Mouse (Mus musculus) gonadal fat pad, adult 2 months (tissue): ENCODE data around the gene Usp2. TPM values are rescaled to one million over a fixed set of nuclear protein-coding genes. Genes with fewer than 3 reads are reported as not detected.

ENCODE experiments used
- polyA plus RNA-seq: library from polyadenylated mRNA; depleted of rRNA; stranded (reverse); fragments of >200 nt; gene quantifications from 2 replicates; pipeline ENCODE4 v1.2.3, GENCODE M21; 2012; rRNA removed

Usp2 gene
- polyA plus RNA-seq, 1 experiment: 19.3 TPM

Other genes with a start within 250 kb of the Usp2 start
- 41.8 and 48.5 TPM in 2 replicates for gene Thy1, start 23.6 kb upstream of the Usp2 start, polyA plus RNA-seq
- gene Mfrp, start 34.7 kb downstream of the Usp2 start, polyA plus RNA-seq: 72.1 and 84.4 TPM in 2 replicates
- gene C1qtnf5, start 40.2 kb downstream of the Usp2 start, polyA plus RNA-seq: 28.7 and 29.3 TPM in 2 replicates
- 0.04 and 0.10 TPM in 2 replicates for gene Gm49380, start 46.5 kb downstream of the Usp2 start, polyA plus RNA-seq
- 23.4 and 25.6 TPM in 2 replicates for gene Rnf26, start 46.5 kb downstream of the Usp2 start, polyA plus RNA-seq
- 196 and 288 TPM in 2 replicates for gene Mcam, start 67.4 kb downstream of the Usp2 start, polyA plus RNA-seq
- 12.2 and 14.1 TPM in 2 replicates for gene Cbl, start 167.0 kb downstream of the Usp2 start, polyA plus RNA-seq
- gene Ccdc153, start 173.7 kb downstream of the Usp2 start, polyA plus RNA-seq: 6.6 and 6.9 TPM in 2 replicates
- 1.4 and 2.3 TPM in 2 replicates for gene Pdzd3, start 184.4 kb downstream of the Usp2 start, polyA plus RNA-seq
- gene Nlrx1, start 201.6 kb downstream of the Usp2 start, polyA plus RNA-seq: 22.9 and 28.3 TPM in 2 replicates
- 4.9 and 6.6 TPM in 2 replicates for gene Abcg4, start 221.6 kb downstream of the Usp2 start, polyA plus RNA-seq
- 25.4 and 39.6 TPM in 2 replicates for gene Hinfp, start 238.7 kb downstream of the Usp2 start, polyA plus RNA-seq